Mouse (Mus musculus) midbrain, embryonic 13.5 days (tissue): ENCODE results near the gene Hrk. TPM values are rescaled to one million over a fixed set of nuclear protein-coding genes. Genes with fewer than 3 reads are reported as not detected.

Experiments used
- ATAC-seq: fragments of 200-750 bp; cut with Nextera tagmentation; 2 replicates; pipeline ENCODE4 v1.8.0; 2017; ENCODE audit warnings: mild to moderate bottlenecking, moderate TSS enrichment, moderate library complexity
- H3K27ac ChIP-seq: fragments of 300-500 bp; sonication (generic); 2 replicates; pipeline ENCODE4 v1.5.1; 2015; ENCODE audit warnings: inconsistent platforms, mild to moderate bottlenecking, moderate library complexity
- H3K27me3 ChIP-seq: fragments of 300-500 bp; sonication (generic); 2 replicates; pipeline ENCODE4 v1.6.1; 2015; ENCODE audit warnings: mild to moderate bottlenecking, inconsistent platforms
- H3K36me3 ChIP-seq: fragments of 300-500 bp; sonication (generic); 2 replicates; pipeline ENCODE4 v1.6.1; 2015; ENCODE audit warnings: mild to moderate bottlenecking, inconsistent platforms
- H3K4me1 ChIP-seq: fragments of 300-500 bp; sonication (generic); replicated peaks from 2 replicates; pipeline ENCODE4 v1.6.1; 2015; ENCODE audit warnings: inconsistent platforms
- H3K4me2 ChIP-seq: fragments of 300-500 bp; sonication (generic); replicated peaks from 2 replicates; pipeline ENCODE4 v1.6.1; 2015; ENCODE audit warnings: moderate library complexity, mild to moderate bottlenecking, inconsistent platforms
- H3K4me3 ChIP-seq: fragments of 300-500 bp; sonication (generic); replicated peaks from 2 replicates; pipeline ENCODE4 v1.5.1; 2015; ENCODE audit warnings: mild to moderate bottlenecking, inconsistent platforms
- H3K9ac ChIP-seq: fragments of 300-500 bp; sonication (generic); replicated peaks from 2 replicates; pipeline ENCODE4 v1.6.1; 2015; ENCODE audit warnings: mild to moderate bottlenecking, inconsistent platforms
- H3K9me3 ChIP-seq: fragments of 300-500 bp; sonication (generic); 2 replicates; pipeline ENCODE4 v1.6.1; 2016; ENCODE audit warnings: mild to moderate bottlenecking, inconsistent platforms
- WGBS: fragments of 180-500 bp; shearing (Covaris S2); methylation state at CpG from one replicate; pipeline ENCODE4 v1.1.7; 2015; 5-methylcytosine and 5-hydroxymethylcytosine counted together
- polyA plus RNA-seq: library from polyadenylated mRNA; unstranded; fragments of >200 nt; fragmentation: Nextera tagmentation; extraction: Ambion mirVana; gene quantifications from 2 replicates; pipeline ENCODE4 v1.2.1, GENCODE M21; 2015

Hrk gene
- 0.68 and 0.73 TPM in 2 replicates for polyA plus RNA-seq

DNA sequence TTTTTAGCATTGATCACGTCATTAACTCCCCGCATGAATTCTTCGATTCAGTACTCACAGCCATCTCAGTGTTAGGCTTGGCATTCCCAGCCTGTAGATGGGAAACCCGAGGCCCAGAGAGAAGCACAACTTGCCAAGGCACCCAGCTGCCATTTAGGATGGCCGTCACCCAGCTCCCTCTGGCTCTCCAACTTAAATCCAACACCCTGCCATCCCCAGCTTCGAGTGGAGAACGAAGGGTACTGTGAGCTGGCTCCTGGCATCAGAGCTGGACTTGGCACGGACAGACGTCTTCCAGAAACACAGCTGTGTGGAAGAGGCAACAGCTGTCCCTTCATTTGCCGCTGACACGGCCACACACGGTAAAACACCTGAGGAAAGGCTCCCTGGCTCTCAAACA lies at the start of gene Hrk:
Gene Hrk (plus strand): TSS at position 68 of the 400 bp plus-strand sequence.
- Histone ChIP-seq H3K4me1 (peaks cover 7% of the 10 kb centered on the region), H3K4me2 (no peak within 1 kb of the TSS), H3K9ac (no peak within 1 kb of the TSS), H3K4me3 (no peak within 1 kb of the TSS), H3K27me3 (peaks cover 70% of the 10 kb centered on the region), H3K9me3 (no peaks in the 10 kb centered on the region), H3K27ac (no peak within 1 kb of the TSS), H3K36me3 (no peaks in the 10 kb centered on the region)
- no peak for ATAC-seq
- 74% methylated on average over 12 of the region's 12 CpGs for WGBS

- no peak for ATAC-seq
- H3K4me3 ChIP-seq = no peak overlapping the region
- peaks cover 56% of the 10 kb centered on the region for H3K4me1 ChIP-seq
- WGBS = 81% methylated on average over 3 of the region's 3 CpGs
- peak overlapping the region; percentile 75 for H3K27ac ChIP-seq
- no peaks in the 10 kb centered on the region for H3K27me3 ChIP-seq
- peaks cover 2% of the 10 kb centered on the region; the same call in 1 of the 2 replicates for H3K36me3 ChIP-seq
- no peak overlapping the region for H3K4me2 ChIP-seq
- no peak overlapping the region for H3K9ac ChIP-seq
- H3K9me3 ChIP-seq = no peaks in the 10 kb centered on the region
Measured at GRCm38 (mm10) chr5:118118351-118118750, 46.1 kb upstream of the Hrk start.

GRCm38 (mm10) chr5:118118922-118119321 lies 45.5 kb upstream of the Hrk start:
- ATAC-seq = no peak
- 71% methylated on average over 5 of the region's 5 CpGs for WGBS
- peaks cover 58% of the 10 kb centered on the region for H3K4me1 ChIP-seq
- peaks cover 2% of the 10 kb centered on the region; the same call in 1 of the 2 replicates for H3K36me3 ChIP-seq
- no peak overlapping the region for H3K9ac ChIP-seq
- H3K9me3 ChIP-seq = no peaks in the 10 kb centered on the region
- H3K4me3 ChIP-seq = no peak overlapping the region
- no peak overlapping the region for H3K4me2 ChIP-seq
- H3K27ac ChIP-seq = peak overlapping the region; percentile 75
- H3K27me3 ChIP-seq = no peaks in the 10 kb centered on the region

DNA sequence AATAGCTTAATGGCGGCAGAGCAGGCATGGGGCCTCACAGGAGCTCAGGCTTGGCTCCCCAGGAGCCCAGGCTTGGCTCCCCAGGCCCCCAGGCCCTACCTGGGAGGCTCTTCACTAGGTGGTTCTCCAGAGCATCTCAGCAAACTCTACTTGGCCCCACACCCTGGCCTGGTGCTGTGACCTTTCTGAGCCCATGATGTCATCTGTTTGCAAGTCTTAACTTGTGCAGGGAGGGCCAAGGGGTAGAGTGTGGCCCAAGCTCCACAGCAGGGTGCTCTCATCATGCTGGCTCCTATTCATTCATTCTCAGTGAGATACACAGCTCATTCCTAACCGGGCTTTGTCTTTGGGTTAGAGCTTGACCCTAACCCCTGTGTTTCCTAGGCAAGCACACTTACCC lies 43.8 kb upstream of the Hrk start:
- H3K9me3 ChIP-seq = no peaks in the 10 kb centered on the region
- H3K4me2 ChIP-seq = no peak overlapping the region
- no peak overlapping the region for H3K27ac ChIP-seq
- H3K9ac ChIP-seq = no peak overlapping the region
- peaks cover 16% of the 10 kb centered on the region for H3K36me3 ChIP-seq
- peaks cover 54% of the 10 kb centered on the region for H3K4me1 ChIP-seq
- no peak for ATAC-seq
- no peaks in the 10 kb centered on the region for H3K27me3 ChIP-seq
- WGBS = 26% methylated on average over 2 of the region's 2 CpGs
- no peak overlapping the region for H3K4me3 ChIP-seq

- Histone ChIP-seq H3K36me3 (peaks cover 28% of the 10 kb centered on the region), H3K4me3 (no peak overlapping the region), H3K4me2 (no peak overlapping the region), H3K9me3 (no peaks in the 10 kb centered on the region), H3K4me1 (peaks cover 42% of the 10 kb centered on the region), H3K27me3 (no peaks in the 10 kb centered on the region), H3K27ac (no peak overlapping the region), H3K9ac (no peak overlapping the region)
- 94% methylated on average over 4 of the region's 4 CpGs for WGBS
- ATAC-seq = no peak
Measured at GRCm38 (mm10) chr5:118121928-118122327, 42.5 kb upstream of the Hrk start.

- 52% methylated on average over 10 of the region's 10 CpGs for WGBS
- Histone ChIP-seq H3K9me3 (no peaks in the 10 kb centered on the region), H3K4me1 (peaks cover 36% of the 10 kb centered on the region), H3K4me2 (no peak overlapping the region), H3K9ac (no peak overlapping the region), H3K27me3 (no peaks in the 10 kb centered on the region), H3K4me3 (no peak overlapping the region), H3K36me3 (peaks cover 40% of the 10 kb centered on the region), H3K27ac (peak overlapping the region; percentile 61; the same call in 1 of the 2 replicates)
- no peak for ATAC-seq
Measured at GRCm38 (mm10) chr5:118123096-118123495, 41.4 kb upstream of the Hrk start.

DNA sequence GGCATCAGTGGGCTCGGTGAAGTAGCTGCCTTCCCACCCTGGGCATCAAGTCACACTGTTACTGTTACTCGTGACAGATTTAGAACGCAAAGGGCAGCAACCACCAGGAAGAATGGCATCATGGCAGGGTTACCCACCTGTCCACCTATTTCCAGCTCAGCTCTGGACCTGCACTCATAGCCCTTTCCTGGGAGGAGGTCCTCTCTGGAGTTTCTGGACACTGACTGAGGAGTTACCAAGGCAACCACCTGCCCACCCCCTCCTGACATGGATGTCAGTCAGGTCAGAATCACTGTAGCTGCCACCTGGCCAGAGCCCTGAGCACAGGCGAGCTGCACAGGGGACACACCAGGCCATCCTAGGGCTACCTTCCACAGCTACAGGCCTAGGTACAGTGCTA lies 37.8 kb upstream of the Hrk start:
- no peak for ATAC-seq

GRCm38 (mm10) chr5:118128208-118128607 lies 36.2 kb upstream of the Hrk start:
- 89% methylated on average over 6 of the region's 6 CpGs for WGBS
- Histone ChIP-seq H3K4me1 (peaks cover 8% of the 10 kb centered on the region), H3K4me3 (no peak overlapping the region), H3K36me3 (peaks cover 52% of the 10 kb centered on the region), H3K27ac (no peak overlapping the region), H3K9ac (no peak overlapping the region), H3K9me3 (no peaks in the 10 kb centered on the region), H3K4me2 (no peak overlapping the region), H3K27me3 (no peaks in the 10 kb centered on the region)
- ATAC-seq = no peak

More for the DNA sequence above, 37.8 kb upstream of the Hrk start:
- H3K4me1 ChIP-seq = peaks cover 8% of the 10 kb centered on the region
- H3K27me3 ChIP-seq = no peaks in the 10 kb centered on the region
- WGBS = 88% methylated on average over 4 of the region's 4 CpGs
- H3K27ac ChIP-seq = no peak overlapping the region
- H3K36me3 ChIP-seq = peaks cover 52% of the 10 kb centered on the region
- H3K4me3 ChIP-seq = no peak overlapping the region
- no peaks in the 10 kb centered on the region for H3K9me3 ChIP-seq
- H3K9ac ChIP-seq = no peak overlapping the region
- no peak overlapping the region for H3K4me2 ChIP-seq

DNA sequence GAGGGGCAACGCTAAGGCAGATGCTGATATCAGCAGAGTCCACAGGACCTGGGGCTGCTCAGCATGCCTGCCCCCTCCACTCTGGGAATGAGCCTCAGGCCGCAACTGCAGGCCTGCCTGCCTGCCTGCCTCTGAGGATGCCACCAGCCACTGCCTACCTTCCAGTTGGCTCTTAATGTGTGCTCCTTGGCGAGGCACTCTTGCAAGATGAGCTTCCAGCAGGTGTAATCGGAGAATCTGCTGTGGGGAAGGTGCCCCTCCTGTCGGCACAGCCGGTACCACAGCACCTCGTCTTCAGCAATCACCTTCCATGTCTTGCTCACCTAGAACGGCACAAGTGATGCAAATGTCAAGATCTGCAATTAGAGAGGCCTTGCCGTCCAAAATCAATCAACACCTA lies 35.8 kb upstream of the Hrk start:
- WGBS = 92% methylated on average over 9 of the region's 9 CpGs

DNA sequence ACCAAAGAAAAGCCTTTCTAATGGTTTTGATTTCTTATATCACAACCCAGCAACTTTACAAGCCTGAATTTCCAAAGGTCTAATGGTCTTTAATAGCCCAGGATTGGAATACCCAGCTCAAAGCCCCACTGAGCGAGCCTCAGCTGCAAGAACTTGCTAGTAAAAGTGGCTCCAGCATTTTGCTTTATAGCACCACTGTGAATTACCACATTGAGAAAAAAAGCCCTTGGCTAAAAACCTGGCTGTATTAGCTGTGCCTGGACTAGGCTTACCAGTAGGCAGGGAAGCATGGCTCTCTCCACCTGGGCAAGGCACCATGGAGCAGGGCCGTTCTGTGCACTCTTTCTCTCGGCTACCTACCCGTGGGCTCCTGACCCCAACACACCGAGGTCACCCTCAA lies 28.1 kb upstream of the Hrk start:
- H3K9ac ChIP-seq = no peak overlapping the region
- no peak overlapping the region for H3K4me2 ChIP-seq

More for the DNA sequence above, 35.8 kb upstream of the Hrk start:
- H3K9ac ChIP-seq = no peak overlapping the region
- H3K4me1 ChIP-seq = peaks cover 6% of the 10 kb centered on the region
- H3K4me3 ChIP-seq = no peak overlapping the region
- no peaks in the 10 kb centered on the region for H3K9me3 ChIP-seq
- ATAC-seq = no peak
- peaks cover 52% of the 10 kb centered on the region for H3K36me3 ChIP-seq
- H3K27me3 ChIP-seq = no peaks in the 10 kb centered on the region
- no peak overlapping the region for H3K4me2 ChIP-seq
- no peak overlapping the region for H3K27ac ChIP-seq

GRCm38 (mm10) chr5:118139630-118140029 lies 24.8 kb upstream of the Hrk start:
- H3K36me3 ChIP-seq = peaks cover 46% of the 10 kb centered on the region
- no peaks in the 10 kb centered on the region for H3K27me3 ChIP-seq
- H3K9ac ChIP-seq = no peak overlapping the region
- H3K4me3 ChIP-seq = no peak overlapping the region
- no peaks in the 10 kb centered on the region for H3K9me3 ChIP-seq
- peaks cover 3% of the 10 kb centered on the region; the same call in 1 of the 2 replicates for H3K4me1 ChIP-seq
- H3K27ac ChIP-seq = no peak overlapping the region
- WGBS = 94% methylated on average over 8 of the region's 8 CpGs
- H3K4me2 ChIP-seq = no peak overlapping the region
- no peak for ATAC-seq

More for the DNA sequence above, 28.1 kb upstream of the Hrk start:
- Histone ChIP-seq H3K4me1 (peaks cover 6% of the 10 kb centered on the region; the same call in 1 of the 2 replicates), H3K4me3 (no peak overlapping the region), H3K36me3 (peaks cover 31% of the 10 kb centered on the region), H3K27ac (no peak overlapping the region), H3K9me3 (no peaks in the 10 kb centered on the region), H3K27me3 (no peaks in the 10 kb centered on the region)
- no peak for ATAC-seq
- WGBS = 85% methylated on average over 5 of the region's 5 CpGs

- Histone ChIP-seq H3K9me3 (no peaks in the 10 kb centered on the region), H3K4me3 (no peak overlapping the region), H3K4me2 (no peak overlapping the region), H3K4me1 (peaks cover 25% of the 10 kb centered on the region), H3K27ac (no peak overlapping the region), H3K27me3 (no peaks in the 10 kb centered on the region), H3K9ac (no peak overlapping the region), H3K36me3 (peaks cover 51% of the 10 kb centered on the region)
- no peak for ATAC-seq
- WGBS = 91% methylated on average over 8 of the region's 8 CpGs
Measured at GRCm38 (mm10) chr5:118142471-118142870, 22.0 kb upstream of the Hrk start.
